Mouse (Mus musculus) bone marrow, adult 2 months (tissue): ENCODE data around the gene Lurap1l.

ENCODE experiments used
- CTCF ChIP-seq: fragments of 200-500 bp; IDR thresholded peaks from 2 replicates; pipeline ENCODE4 v1.5.1; 2011; ENCODE audit warnings: low read length, control low read depth; ENCODE audit not compliant: control insufficient read depth, insufficient read depth
- POLR2A ChIP-seq: fragments of 200-500 bp; IDR thresholded peaks from 2 replicates; pipeline ENCODE4 v1.6.1; 2011; ENCODE audit warnings: low read depth, mild to moderate bottlenecking, control low read depth, low read length, borderline replicate concordance; ENCODE audit not compliant: control insufficient read depth

GRCm38 (mm10) chr4:80967526-80967925 is 57.1 kb downstream of the Lurap1l start:
- TF ChIP-seq CTCF (no peak), POLR2A (no peak)
